Mouse (Mus musculus): ENCODE data around the gene Npvf. TPM values are rescaled to one million over a fixed set of nuclear protein-coding genes. Genes with fewer than 3 reads are reported as not detected.

Gene Npvf
- not detected in 4 replicates for total RNA-seq (2023; ENCODE audit: inconsistent age)

GRCm38 (mm10) chr6:50654356-50654755, at the start of gene Npvf:
TSS of gene Npvf (minus strand) at chr6:50654439.

Other genes starting within 250 kb of the Npvf start
- 0.29 to 1.4 TPM (median 0.38 TPM) in 3 of 4 replicates, not detected in the other for gene Osbpl3, start 198.2 kb downstream of the Npvf start, total RNA-seq (2023; ENCODE audit: inconsistent age)
- gene Cycs, start 87.9 kb downstream of the Npvf start, total RNA-seq (2023; ENCODE audit: inconsistent age): 18.4 to 29.4 TPM (median 24.6 TPM) in 4 replicates
- gene 4921507P07Rik, start 57.8 kb downstream of the Npvf start, total RNA-seq (2023; ENCODE audit: inconsistent age): 0.21 to 0.61 TPM (median 0.50 TPM) in 4 replicates